Mouse (Mus musculus) yolk sac, embryonic 10.5 days (tissue): Measurements from ENCODE around the gene Hif1an.

Source experiments
- DNase-seq: peaks from one replicate; pipeline ENCODE4 v3.0.0-alpha.2; 2017; ENCODE audit warnings: low spot score

Gene Hif1an

DNA sequence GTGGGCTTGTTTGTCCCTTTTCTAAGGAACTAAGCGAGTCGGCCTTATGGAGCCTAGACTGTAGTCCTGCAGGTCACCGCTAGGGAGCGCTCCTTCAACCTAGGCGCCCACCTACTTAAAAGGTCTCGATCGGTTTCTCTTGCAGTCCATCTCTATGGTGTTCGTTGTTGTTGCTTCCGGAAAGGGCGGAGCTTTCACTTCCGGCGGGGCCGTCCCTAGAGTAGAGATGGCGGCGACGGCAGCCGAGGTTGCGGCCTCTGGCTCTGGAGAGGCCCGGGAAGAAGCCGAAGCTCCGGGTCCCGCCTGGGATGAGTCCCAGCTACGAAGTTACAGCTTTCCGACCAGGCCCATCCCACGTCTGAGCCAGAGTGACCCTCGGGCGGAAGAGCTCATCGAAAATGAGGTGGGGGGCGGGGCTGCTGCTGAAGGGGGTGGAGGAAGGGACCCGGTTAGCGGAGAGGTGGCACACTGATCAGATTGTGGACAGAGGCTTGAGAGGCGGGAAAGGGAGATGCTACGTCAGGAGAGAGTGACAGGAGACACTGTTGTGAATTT, at the start of gene Hif1an:
TSS of gene Hif1an (plus strand) at position 199 of the 555 bp plus-strand sequence.
- peak; percentile 93 for DNase-seq

- DNase-seq, result no peak
These were observed 49.4 kb upstream of the Hif1an start for GRCm38 (mm10) chr19:44513054-44513833.

DNA sequence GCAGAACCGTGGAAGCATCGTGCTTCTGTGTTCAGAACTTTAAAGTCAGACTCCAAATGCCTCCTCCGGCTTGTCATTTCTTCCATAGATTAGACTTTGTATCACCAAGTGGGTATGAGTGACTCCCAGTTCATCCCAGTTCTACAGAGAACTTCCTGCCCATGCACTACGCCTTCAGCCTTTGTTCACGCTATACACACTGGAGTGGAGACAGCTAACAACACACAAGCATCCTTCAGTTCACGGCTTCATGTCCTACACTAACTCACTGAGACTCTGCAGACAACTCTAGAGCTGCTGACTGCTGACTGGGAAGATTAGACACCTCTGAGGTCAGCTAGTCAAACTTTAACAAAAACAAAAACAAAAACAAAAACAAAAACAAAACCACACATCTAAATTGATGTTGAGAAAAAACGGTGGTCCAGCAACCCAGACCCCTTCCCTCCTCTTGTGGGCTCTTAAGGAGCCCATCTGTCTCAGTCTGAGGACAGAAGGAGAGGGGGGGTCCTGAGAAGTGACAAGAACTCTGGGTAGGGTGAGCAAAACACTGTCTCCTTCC, 48.6 kb upstream of the Hif1an start:
- DNase-seq, result no peak

GRCm38 (mm10) chr19:44514521-44515451, 47.9 kb upstream of the Hif1an start:
- no peak for DNase-seq

DNA sequence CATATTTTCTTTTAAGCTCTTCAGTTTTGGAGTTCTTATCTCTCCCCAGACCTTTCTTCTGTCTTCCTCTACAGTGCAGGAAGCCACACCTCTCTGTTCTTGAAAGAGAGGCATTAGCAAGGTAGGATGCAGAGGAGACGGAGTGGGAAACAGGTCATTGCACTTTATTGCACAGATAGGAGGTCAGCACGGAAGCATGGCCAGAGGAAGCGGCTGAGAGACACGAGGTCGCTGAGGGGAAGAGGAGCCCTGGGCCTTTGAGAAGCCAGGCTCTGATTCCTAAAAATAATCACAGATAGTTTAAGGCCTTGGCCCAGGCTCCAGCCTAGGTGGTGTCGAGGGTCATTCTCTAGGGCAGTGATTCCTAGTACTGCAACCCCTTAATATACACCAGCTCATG, 46.9 kb upstream of the Hif1an start:
- no peak for DNase-seq

- DNase-seq, result no peak
These were observed 44.5 kb upstream of the Hif1an start for GRCm38 (mm10) chr19:44517996-44518768.

DNA sequence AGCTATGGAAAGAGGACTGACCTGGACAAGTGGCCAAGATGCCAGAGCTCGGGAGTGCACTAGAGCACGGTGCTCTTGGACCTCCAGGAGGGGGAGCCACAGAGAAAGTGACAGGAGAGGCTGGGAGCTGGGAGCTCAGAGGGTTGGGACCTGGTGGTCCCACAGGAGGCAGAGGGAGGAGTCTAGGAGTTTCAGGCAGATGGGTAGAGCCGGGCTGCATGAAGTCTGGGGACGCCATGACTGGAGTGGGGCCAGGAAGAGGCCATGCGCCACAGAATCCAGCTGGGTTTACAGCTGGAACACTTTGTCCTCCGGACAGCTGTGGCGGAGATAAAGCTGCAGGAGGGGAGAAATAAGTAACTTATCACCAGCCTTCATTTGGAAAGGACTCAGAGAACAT, 43.5 kb upstream of the Hif1an start:
- DNase-seq, result peak; percentile 37

DNA sequence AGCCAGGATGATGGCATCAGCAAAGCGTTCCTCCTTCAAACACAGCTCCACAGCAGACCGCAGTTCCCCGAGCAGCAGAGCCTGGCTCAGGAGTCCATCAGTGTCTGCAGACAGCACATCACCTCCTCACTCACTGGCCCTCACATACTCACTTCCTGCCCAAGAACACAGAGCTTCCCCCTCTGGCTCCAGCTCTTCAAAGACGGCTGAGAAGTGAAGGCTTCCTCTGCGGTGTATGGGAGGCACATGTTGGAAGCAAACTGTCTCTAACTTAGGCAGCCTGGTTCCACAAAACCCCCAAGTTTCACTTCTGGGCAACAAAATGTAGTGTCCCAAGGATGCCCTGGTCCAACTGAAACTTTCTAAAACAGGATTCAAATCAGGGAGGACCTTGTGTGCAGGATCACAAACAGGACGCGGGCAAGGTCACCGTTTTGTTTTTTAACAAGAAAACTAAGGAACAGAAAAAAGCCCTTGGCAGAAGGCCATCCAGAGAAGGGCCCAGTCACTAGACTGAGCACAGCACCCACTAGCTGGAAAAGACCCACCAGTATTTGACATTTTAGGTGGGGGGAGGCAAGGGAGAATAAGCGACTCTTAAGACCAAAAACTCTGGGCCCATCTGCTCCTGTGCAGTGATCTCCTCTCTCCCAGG, 37.0 kb upstream of the Hif1an start:
- no peak for DNase-seq

GRCm38 (mm10) chr19:44530018-44530417, 32.6 kb upstream of the Hif1an start:
- no peak for DNase-seq

GRCm38 (mm10) chr19:44535376-44535775, 27.3 kb upstream of the Hif1an start:
- DNase-seq, result no peak

DNA sequence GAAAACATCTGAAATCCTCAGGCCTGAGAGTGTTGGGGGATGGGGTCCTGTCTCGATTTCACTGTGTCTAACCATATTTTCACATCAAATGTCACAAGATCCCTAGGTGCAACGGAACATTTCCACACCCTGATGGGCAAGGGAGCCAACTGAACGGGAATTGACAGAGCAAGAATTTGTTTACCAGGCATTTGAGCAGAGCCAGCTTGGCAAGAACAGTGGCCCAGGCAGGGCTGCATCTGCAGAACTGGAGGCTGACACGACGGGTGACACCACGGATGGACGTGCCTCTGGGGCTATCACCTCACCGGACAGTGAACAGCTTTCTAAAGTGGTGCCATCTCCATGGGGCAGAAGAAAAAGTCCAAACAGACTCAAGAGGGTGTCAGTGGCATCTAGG, 25.2 kb upstream of the Hif1an start:
- DNase-seq, result no peak

DNA sequence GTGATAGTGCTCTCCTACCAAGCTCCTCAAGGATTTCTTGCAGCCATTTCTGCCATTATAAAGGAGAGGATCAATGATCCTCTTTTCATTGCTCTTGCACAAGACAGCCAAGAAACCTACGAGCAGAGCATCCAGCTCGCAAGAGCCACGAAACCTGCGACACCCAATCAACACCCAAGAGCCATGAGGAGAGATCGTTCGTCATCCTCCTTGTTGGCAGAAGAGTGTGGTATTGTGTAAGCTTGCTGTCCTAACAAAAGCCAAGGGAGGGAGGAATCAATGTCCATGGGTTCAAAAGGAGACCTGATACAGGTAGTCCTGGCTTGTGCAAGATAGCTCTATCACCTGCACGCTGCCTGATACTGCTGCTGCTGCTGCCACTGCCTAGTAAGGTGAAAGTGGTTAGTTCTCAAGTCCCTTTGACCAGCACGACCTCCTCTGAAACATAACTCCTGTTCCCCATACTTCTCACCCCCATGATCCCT, 19.9 kb upstream of the Hif1an start:
- no peak for DNase-seq

GRCm38 (mm10) chr19:44544372-44544771, 18.3 kb upstream of the Hif1an start:
- no peak for DNase-seq

- peak; percentile 63 for DNase-seq
These were observed 17.9 kb upstream of the Hif1an start for GRCm38 (mm10) chr19:44544775-44545174.

GRCm38 (mm10) chr19:44545321-44546041, 17.2 kb upstream of the Hif1an start, which contains the start of gene Sec31b:
Gene Sec31b (minus strand): TSS chr19:44545864.
- DNase-seq, result peak; percentile 57

- DNase-seq, result no peak
These were observed 9.9 kb upstream of the Hif1an start, which contains the start of gene Gm20538 for GRCm38 (mm10) chr19:44552731-44553130. Gene Gm20538 (minus strand): TSS chr19:44552831.

GRCm38 (mm10) chr19:44553286-44553685, 9.4 kb upstream of the Hif1an start:
- no peak for DNase-seq

DNA sequence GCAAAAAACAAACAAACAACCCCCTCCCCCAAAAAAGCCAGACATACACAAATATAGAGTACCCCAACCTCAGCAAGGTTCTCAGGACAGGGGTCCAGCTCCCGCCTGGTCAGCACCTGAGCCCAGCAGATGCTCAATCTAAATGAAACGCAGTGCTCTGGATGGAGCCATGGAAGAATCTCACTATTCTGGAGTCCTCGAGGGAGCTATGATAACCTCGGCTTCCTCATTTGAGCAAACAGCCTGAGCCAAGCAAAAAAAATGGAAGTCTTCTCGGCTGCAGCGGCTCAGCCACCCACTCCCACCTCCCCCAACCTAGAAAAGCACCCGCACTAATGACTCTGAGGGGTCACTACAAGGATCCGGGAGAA, 8.2 kb upstream of the Hif1an start:
- no peak for DNase-seq

DNA sequence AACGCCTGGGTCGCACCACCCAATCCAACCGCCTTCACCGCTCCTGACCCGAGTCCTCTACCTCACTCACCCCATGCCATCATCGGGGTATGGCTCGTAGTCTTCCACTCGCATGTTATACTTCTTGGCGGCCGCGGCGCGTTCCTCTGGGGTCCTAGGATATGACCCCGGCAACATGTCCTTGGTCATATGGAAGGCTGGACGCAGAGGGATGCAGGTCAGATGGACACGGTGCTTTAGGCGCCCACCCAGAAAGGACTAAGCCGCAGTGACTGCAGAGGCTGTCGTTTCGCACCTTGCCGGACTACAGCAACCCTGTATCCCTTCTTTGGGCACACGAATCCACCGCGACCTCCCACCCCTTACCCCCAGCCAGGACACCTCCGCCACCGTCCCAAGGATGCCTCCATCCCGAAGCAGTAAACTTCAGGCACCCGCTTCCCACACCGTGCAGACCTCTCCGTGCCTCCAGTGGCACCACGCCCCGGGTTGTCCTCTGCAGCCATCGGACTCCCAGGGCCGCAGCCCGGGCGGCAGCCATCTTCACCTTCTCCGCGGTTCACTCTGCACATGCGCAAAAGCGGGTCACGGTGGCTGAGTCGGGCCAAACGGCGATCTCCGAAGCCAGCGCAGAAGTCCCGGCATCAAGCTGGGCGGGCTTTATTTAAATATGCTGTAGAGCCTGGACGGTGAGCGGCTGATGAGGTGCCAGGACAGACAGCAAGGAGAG, 7.6 kb upstream of the Hif1an start, which contains the start of gene Ndufb8:
TSS of gene Ndufb8 (minus strand) at position 580 of the 730 bp plus-strand sequence.
- DNase-seq, result peak; percentile 95
